Mouse (Mus musculus): ENCODE results near the gene Mpv17.

Mpv17 gene

GRCm38 (mm10) chr5:31183678-31184077, 29.6 kb upstream of the Mpv17 start:
- no peak for DNase-seq (ENCODE audit: low read depth, low spot score)

GRCm38 (mm10) chr5:31181183-31181770, 27.2 kb upstream of the Mpv17 start:
- DNase-seq (ENCODE audit: low read depth, low spot score): no peak

- DNase-seq (ENCODE audit: low read depth, low spot score): peak; percentile 97
These were observed 25.9 kb upstream of the Mpv17 start, which contains the start of the genes Gm29609 and Gtf3c2 for GRCm38 (mm10) chr5:31179766-31180630. Gene Gm29609, minus strand, starts transcription at chr5:31179911. Gene Gtf3c2, minus strand, starts transcription at chr5:31180144.

GRCm38 (mm10) chr5:31179301-31179765, 25.3 kb upstream of the Mpv17 start:
- peak; percentile 78 for DNase-seq (ENCODE audit: low read depth, low spot score)

- DNase-seq (ENCODE audit: low read depth, low spot score): no peak
These were observed 14.6 kb upstream of the Mpv17 start for GRCm38 (mm10) chr5:31168630-31169029.

- DNase-seq (ENCODE audit: low read depth, low spot score): no peak
These were observed 10.8 kb upstream of the Mpv17 start for GRCm38 (mm10) chr5:31164878-31165277.

- DNase-seq (ENCODE audit: low read depth, low spot score): no peak
These were observed 8.4 kb upstream of the Mpv17 start for GRCm38 (mm10) chr5:31162462-31162861.

- DNase-seq (ENCODE audit: low read depth, low spot score): no peak
These were observed 417 bp downstream of the Mpv17 start for GRCm38 (mm10) chr5:31153516-31154151.

- no peak for DNase-seq (ENCODE audit: low read depth, low spot score)
These were observed 2.3 kb downstream of the Mpv17 start for GRCm38 (mm10) chr5:31151746-31152145.

GRCm38 (mm10) chr5:31149781-31150180, 4.3 kb downstream of the Mpv17 start:
- DNase-seq (ENCODE audit: low read depth, low spot score): no peak

- peak; percentile 74 for DNase-seq (ENCODE audit: low read depth, low spot score)
These were observed 15.1 kb downstream of the Mpv17 start for GRCm38 (mm10) chr5:31138968-31139425.

GRCm38 (mm10) chr5:31138241-31138967, 15.6 kb downstream of the Mpv17 start, which contains the start of gene Ucn:
Gene Ucn, minus strand, starts transcription at chr5:31138829.
- peak; percentile 40 for DNase-seq (ENCODE audit: low read depth, low spot score)

GRCm38 (mm10) chr5:31137658-31138057, 16.4 kb downstream of the Mpv17 start:
- DNase-seq (ENCODE audit: low read depth, low spot score): no peak

GRCm38 (mm10) chr5:31136730-31137424, 17.2 kb downstream of the Mpv17 start:
- DNase-seq (ENCODE audit: low read depth, low spot score): no peak

- DNase-seq (ENCODE audit: low read depth, low spot score): peak; percentile 41
These were observed 28.0 kb downstream of the Mpv17 start for GRCm38 (mm10) chr5:31126050-31126449.

GRCm38 (mm10) chr5:31123481-31123880, 30.6 kb downstream of the Mpv17 start:
- no peak for DNase-seq (ENCODE audit: low read depth, low spot score)

- DNase-seq (ENCODE audit: low read depth, low spot score): no peak
These were observed 32.9 kb downstream of the Mpv17 start for GRCm38 (mm10) chr5:31121111-31121510.

- DNase-seq (ENCODE audit: low read depth, low spot score): peak; percentile 64
These were observed 37.1 kb downstream of the Mpv17 start for GRCm38 (mm10) chr5:31116912-31117311.

GRCm38 (mm10) chr5:31116354-31116753, 37.7 kb downstream of the Mpv17 start, which contains the start of gene Trim54:
Gene Trim54, plus strand, starts transcription at chr5:31116712.
- no peak for DNase-seq (ENCODE audit: low read depth, low spot score)

- peak; percentile 59 for DNase-seq (ENCODE audit: low read depth, low spot score)
These were observed 43.3 kb downstream of the Mpv17 start for GRCm38 (mm10) chr5:31110781-31111180.
